Mouse (Mus musculus) cerebellum, postnatal 10 days (tissue): ENCODE measurements at regions not wholly inside any gene's neighbourhood (a gene's known extent, or its start where the extent isn't known, plus 50 kb on each side); places are given as distances from the start of the nearest gene placed in this dataset.

Source experiments
- DNase-seq, 2 experiments: peaks; one replicate each; pipeline ENCODE4 v3.0.0; 2021; ENCODE audit warnings: mixed read lengths in 2 of 2

GRCm38 (mm10) chr3:41172306-41173215, 89.7 kb upstream of the Pgrmc2 start:
- no peak for DNase-seq

- no peak for DNase-seq
Measured at GRCm38 (mm10) chr3:41171772-41172171, 88.9 kb upstream of the Pgrmc2 start.

GRCm38 (mm10) chr3:41171310-41171709, 88.5 kb upstream of the Pgrmc2 start:
- no peak for DNase-seq

GRCm38 (mm10) chr3:41170566-41170965, 87.7 kb upstream of the Pgrmc2 start:
- DNase-seq = no peak

GRCm38 (mm10) chr3:41169430-41169829, 86.6 kb upstream of the Pgrmc2 start:
- no peak for DNase-seq

GRCm38 (mm10) chr3:41168181-41168967, 85.5 kb upstream of the Pgrmc2 start:
- no peak for DNase-seq

- DNase-seq = no peak
Measured at GRCm38 (mm10) chr3:41167476-41167875, 84.6 kb upstream of the Pgrmc2 start.

GRCm38 (mm10) chr3:41164736-41165135, 81.9 kb upstream of the Pgrmc2 start:
- no peak for DNase-seq

GRCm38 (mm10) chr3:41163767-41164166, 80.9 kb upstream of the Pgrmc2 start:
- no peak for DNase-seq

- no peak for DNase-seq
Measured at GRCm38 (mm10) chr3:41162514-41162913, 79.7 kb upstream of the Pgrmc2 start.

GRCm38 (mm10) chr3:41160648-41161047, 77.8 kb upstream of the Pgrmc2 start:
- no peak for DNase-seq

GRCm38 (mm10) chr3:41158314-41158973, 75.6 kb upstream of the Pgrmc2 start:
- no peak for DNase-seq

GRCm38 (mm10) chr3:41157428-41157827, 74.6 kb upstream of the Pgrmc2 start:
- no peak for DNase-seq

- no peak for DNase-seq
Measured at GRCm38 (mm10) chr3:41156562-41156961, 73.7 kb upstream of the Pgrmc2 start.

- no peak for DNase-seq
Measured at GRCm38 (mm10) chr3:41155132-41155760, 72.4 kb upstream of the Pgrmc2 start.

- DNase-seq = no peak
Measured at GRCm38 (mm10) chr3:41154402-41154801, 71.6 kb upstream of the Pgrmc2 start.

- DNase-seq = no peak
Measured at GRCm38 (mm10) chr3:41151989-41152388, 69.1 kb upstream of the Pgrmc2 start.

- no peak for DNase-seq
Measured at GRCm38 (mm10) chr3:41140391-41140790, 57.5 kb upstream of the Pgrmc2 start.

GRCm38 (mm10) chr3:41137931-41138330, 55.1 kb upstream of the Pgrmc2 start:
- DNase-seq = no peak

GRCm38 (mm10) chr3:41132889-41133288, 50.0 kb upstream of the Pgrmc2 start:
- no peak for DNase-seq
